Mouse (Mus musculus): ENCODE measurements around the gene Gm10570.

- TF ChIP-seq POLR2A (IDR thresholded peaks at IDR 0.05; ENCODE audit: insufficient read depth, low read depth, low read length) (no peak), CTCF (IDR thresholded peaks at IDR 0.05) (no peak), EP300 (IDR thresholded peaks at IDR 0.05; ENCODE audit: insufficient read depth, low read depth, low read length) (no peak)
Measured at GRCm38 (mm10) chr4:130352588-130352987, 44.1 kb upstream of the Gm10570 start.

Data from heart, adult 2 months (tissue).